Mouse (Mus musculus): ENCODE data around the gene Rasgrp2. TPM values are rescaled to one million over a fixed set of nuclear protein-coding genes. Genes with fewer than 3 reads are reported as not detected.
A peak's percentile ranks its signal among the peaks of the same experiment; 100 is the strongest.

Rasgrp2 gene
- polyA plus RNA-seq, 1 experiment from 2014 or later: 61.6 TPM

DNA sequence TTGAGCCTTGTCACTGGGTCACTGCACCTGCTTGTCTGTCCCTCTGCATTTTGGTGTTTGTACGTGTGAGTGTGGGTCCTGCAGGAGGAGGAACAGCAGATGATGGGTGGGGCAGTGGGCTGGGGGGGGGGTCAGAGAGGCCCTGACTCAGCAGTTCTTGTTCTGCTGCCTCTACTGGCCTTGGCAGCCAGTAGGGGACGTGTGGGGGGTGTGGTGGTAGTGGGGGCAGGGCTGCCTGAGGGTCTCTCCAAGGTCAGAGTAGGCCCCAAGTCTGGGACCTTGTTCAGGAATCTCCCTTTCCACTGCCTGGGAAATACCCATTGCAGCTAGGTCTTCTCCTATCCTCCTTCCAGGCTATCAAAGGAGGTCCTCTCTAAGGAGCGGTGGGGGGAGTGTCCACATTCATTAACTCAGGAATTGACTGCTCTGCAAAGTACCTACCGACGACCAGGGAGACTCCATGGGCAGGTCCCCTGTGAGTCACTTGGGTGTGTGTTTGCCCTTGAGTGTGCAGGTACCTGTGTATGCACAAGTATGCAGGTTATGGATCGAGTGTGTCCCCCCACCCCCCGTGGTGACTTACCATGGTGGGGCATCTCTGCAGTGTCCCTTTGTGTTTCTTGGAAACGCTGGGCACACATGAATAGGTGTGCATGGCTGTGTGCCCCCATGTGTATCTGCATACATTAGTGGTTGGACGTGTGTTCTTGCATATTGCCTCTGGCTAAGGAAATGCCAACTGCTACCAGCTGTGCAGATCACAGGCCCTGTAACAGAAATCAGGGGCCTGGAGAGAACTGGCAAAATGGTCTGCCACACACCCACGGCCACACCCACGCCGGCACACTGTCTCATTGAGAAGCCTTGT, 18.0 kb downstream of the Rasgrp2 start:
- H3K4me3 ChIP-seq: no peak overlapping the region
- H3K27me3 ChIP-seq (ENCODE audit: insufficient read depth, poor library complexity, severe bottlenecking): peaks cover 99% of the 10 kb centered on the region
- no peaks in the 10 kb centered on the region for H3K9me3 ChIP-seq
- 61% methylated on average over 12 of the region's 12 CpGs for WGBS
- DNase-seq (ENCODE audit: low spot score): no peak
- H3K36me3 ChIP-seq: no peaks in the 10 kb centered on the region
- no peak overlapping the region for H3K27ac ChIP-seq
- H3K4me1 ChIP-seq: peaks cover 44% of the 10 kb centered on the region

DNA sequence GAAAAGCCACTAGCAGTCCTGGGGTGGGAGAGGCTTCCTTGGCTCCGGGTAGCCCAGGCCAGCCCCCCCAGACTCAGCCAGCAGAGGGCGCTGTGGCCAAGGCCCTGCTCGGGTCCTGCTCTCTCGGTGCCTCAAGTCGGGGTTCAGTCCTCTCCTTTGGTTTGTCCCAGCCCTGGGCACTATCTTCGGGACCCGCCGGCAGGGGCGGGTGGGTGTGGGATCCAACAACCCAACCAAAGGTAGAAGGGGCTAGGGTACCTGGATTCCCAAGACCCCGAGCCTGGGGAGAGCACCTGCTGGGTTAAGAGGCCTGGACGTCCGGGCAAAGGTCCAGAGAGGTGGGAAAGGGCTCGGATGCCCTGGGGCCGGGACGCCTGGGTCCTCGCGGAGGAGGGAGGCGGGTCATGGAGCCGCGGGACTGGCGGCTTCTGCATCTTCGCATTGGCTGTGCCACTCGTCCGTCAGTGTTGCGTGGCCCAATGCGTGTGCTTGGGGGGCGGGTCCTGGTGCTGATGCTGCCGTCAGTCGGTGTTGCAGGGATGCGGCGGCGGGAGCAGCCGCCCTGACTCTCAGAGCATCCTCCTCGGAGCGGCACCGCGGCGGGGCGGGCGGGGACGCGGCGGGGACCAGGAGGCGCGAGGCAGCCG, 19.2 kb downstream of the Rasgrp2 start, which contains the start of gene Nrxn2:
Gene Nrxn2 (plus strand): TSS at position 499 of the 647 bp plus-strand sequence.
- H3K9me3 ChIP-seq: no peaks in the 10 kb centered on the region
- DNase-seq (ENCODE audit: low spot score): peak; percentile 87
- H3K36me3 ChIP-seq: no peaks in the 10 kb centered on the region
- H3K4me3 ChIP-seq: peak within 1 kb of the TSS; percentile 64
- H3K4me1 ChIP-seq: peaks cover 39% of the 10 kb centered on the region
- 0 out of 2 replicates have a peak within 1 kb of the TSS, but pooled peaks have one; percentile 13 for H3K27ac ChIP-seq
- H3K27me3 ChIP-seq (ENCODE audit: insufficient read depth, poor library complexity, severe bottlenecking): peaks cover 99% of the 10 kb centered on the region
- under 1% methylated on average over 46 of the region's 46 CpGs for WGBS

DNA sequence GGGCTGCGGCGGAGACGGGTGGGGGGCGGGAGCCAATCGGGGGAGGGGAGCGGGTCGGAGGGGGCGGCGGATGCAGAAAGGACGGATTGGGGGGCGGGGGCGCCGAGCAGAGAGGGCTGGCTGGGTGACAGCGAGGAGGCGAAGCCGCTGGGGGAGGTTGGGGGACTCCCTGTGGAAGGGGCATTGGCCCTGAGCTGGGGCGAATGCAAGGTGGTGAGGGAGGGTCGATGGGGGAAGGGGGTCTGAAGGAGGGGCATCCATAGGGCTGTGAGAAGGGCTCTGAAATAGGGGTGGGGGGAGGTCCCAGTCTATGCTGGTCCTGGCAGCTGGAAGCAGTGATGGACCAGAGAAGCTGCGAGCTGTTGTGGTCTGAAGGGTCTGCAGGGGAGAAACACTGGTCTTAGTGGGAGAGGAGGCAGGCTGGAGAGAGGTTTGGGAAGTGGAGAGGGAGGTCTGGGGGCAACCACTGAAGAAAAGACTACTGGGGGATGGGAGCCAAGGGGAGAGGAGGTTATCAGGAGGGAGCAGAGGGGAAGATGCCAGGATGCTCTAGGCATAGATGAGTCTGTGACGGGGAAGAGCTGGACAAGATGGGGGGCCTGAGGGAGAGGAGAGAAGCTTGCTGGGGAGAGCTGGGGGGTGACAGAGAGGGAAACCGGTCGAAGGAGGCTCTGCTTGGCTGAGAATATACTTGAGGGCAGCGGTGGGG, 20.0 kb downstream of the Rasgrp2 start:
- 10% methylated on average over 21 of the region's 23 CpGs for WGBS
- no peaks in the 10 kb centered on the region for H3K36me3 ChIP-seq
- H3K4me3 ChIP-seq: peak overlapping the region; percentile 64
- H3K9me3 ChIP-seq: no peaks in the 10 kb centered on the region
- DNase-seq (ENCODE audit: low spot score): no peak
- peaks cover 99% of the 10 kb centered on the region for H3K27me3 ChIP-seq (ENCODE audit: insufficient read depth, poor library complexity, severe bottlenecking)
- H3K4me1 ChIP-seq: peaks cover 34% of the 10 kb centered on the region
- no peak overlapping the region for H3K27ac ChIP-seq

DNA sequence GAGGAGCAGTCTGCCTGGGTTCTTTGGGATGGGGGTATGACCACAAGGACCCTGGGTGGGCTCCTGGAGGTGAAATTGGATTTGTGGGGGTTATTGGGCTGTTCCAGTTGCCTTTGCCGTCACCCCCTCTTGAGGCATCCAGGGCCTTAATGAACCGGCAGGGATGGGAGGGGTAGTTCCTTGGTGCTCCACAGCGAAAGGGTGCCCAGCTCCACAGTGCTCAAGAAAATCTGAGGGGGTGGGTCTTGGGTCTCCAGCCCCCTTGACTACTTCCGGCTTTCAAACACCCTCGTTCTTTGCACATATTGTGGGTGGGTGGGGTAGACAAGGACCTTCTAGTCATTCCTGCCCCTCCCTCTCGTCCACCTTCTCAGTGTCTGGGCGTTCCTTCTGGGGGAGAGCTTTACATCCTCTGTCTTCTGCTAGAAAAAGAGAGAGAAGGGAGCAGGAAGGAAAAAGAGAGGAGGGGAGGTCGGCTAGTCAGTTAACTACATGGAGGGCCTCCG, 20.7 kb downstream of the Rasgrp2 start:
- WGBS: 64% methylated on average over 9 of the region's 9 CpGs
- no peaks in the 10 kb centered on the region for H3K36me3 ChIP-seq
- no peak for DNase-seq (ENCODE audit: low spot score)
- no peak overlapping the region for H3K4me3 ChIP-seq
- H3K4me1 ChIP-seq: peaks cover 34% of the 10 kb centered on the region
- no peaks in the 10 kb centered on the region for H3K9me3 ChIP-seq
- no peak overlapping the region for H3K27ac ChIP-seq
- H3K27me3 ChIP-seq (ENCODE audit: insufficient read depth, poor library complexity, severe bottlenecking): peaks cover 99% of the 10 kb centered on the region

DNA sequence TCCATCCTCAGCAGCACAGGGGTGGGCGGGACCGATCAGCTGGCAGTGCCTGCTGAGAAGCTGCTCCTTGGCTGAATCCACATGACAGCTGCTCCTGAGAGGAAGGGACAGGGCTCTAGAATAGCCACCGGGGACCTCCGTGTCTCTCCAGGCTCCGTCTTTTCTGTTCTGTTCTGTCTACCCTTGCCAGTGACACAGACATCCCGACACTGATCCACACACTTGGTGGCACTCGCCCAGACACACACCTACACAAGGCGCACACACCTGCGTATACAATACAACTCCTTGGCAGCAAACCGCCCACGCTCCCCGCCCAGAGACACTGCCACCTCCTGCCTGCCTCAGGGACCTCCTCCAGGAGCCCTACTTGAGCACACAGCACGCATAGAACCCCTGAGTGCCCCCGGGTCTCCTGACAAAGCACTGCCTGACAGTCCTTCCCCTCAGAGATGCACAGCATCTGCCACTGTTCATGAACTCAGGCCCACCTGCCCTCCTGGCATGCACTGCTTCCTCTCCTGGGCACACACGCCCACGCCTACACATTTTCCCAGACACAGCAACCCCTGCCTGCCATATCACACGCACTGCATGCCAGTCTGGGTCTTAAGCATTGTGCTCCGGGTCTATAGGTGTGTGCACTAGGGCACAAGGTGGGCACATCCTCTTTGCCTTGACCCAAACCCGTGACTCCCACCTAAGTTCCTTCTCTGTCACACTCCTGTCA, 21.5 kb downstream of the Rasgrp2 start:
- DNase-seq (ENCODE audit: low spot score): no peak
- WGBS: 51% methylated on average over 19 of the region's 19 CpGs
- Histone ChIP-seq H3K36me3 (no peaks in the 10 kb centered on the region), H3K27me3 (ENCODE audit: insufficient read depth, poor library complexity, severe bottlenecking) (peaks cover 99% of the 10 kb centered on the region), H3K4me1 (peaks cover 29% of the 10 kb centered on the region), H3K9me3 (no peaks in the 10 kb centered on the region), H3K27ac (no peak overlapping the region), H3K4me3 (no peak overlapping the region)

DNA sequence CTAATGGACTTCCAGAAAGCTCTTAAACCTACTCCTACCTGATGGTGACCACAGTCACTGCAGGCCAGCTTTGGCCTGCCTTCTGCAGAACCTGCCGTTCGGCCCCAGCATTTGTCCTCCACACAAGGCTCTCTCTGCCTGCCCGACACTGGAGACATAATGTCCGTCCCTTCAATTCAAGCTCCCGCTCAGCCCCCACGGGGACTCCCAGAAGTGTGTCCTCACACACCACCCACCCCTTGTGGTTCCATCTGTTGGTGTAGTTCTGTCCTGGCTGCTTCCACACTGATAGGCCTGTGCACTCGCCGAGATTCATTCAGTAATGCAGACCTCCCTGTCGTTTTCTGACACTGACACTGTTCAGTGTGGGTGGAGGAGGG, 22.1 kb downstream of the Rasgrp2 start:
- WGBS: 69% methylated on average over 9 of the region's 9 CpGs
- H3K9me3 ChIP-seq: no peaks in the 10 kb centered on the region

DNA sequence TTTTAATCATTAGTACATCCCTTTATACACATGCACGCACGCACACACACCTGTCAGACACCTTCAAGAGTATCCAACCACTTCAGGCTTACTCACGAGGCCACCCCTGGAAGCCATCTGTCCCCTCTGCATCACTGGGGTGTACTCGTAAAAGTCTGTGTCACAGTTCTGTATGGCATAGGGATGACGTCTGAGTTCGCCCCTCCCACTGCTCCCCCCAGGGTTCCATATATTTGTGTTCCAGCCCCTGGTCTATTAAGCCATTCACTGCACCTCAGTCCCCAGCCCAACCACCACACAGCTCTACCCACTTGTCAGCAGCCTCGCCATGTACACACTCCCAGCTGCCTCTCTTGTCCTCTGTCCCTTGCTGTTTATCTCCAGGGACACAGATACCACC, 22.9 kb downstream of the Rasgrp2 start:
- H3K9me3 ChIP-seq: no peaks in the 10 kb centered on the region
- 73% methylated on average over 7 of the region's 7 CpGs for WGBS
- no peak overlapping the region for H3K4me3 ChIP-seq
- H3K4me1 ChIP-seq: peaks cover 15% of the 10 kb centered on the region
- peaks cover 99% of the 10 kb centered on the region for H3K27me3 ChIP-seq (ENCODE audit: insufficient read depth, poor library complexity, severe bottlenecking)
- H3K36me3 ChIP-seq: no peaks in the 10 kb centered on the region
- DNase-seq (ENCODE audit: low spot score): no peak
- H3K27ac ChIP-seq: no peak overlapping the region

More for the DNA sequence above, 22.1 kb downstream of the Rasgrp2 start:
- Histone ChIP-seq H3K36me3 (no peaks in the 10 kb centered on the region), H3K27me3 (ENCODE audit: insufficient read depth, poor library complexity, severe bottlenecking) (peaks cover 99% of the 10 kb centered on the region), H3K27ac (no peak overlapping the region), H3K4me3 (no peak overlapping the region), H3K4me1 (peaks cover 23% of the 10 kb centered on the region)
- no peak for DNase-seq (ENCODE audit: low spot score)

DNA sequence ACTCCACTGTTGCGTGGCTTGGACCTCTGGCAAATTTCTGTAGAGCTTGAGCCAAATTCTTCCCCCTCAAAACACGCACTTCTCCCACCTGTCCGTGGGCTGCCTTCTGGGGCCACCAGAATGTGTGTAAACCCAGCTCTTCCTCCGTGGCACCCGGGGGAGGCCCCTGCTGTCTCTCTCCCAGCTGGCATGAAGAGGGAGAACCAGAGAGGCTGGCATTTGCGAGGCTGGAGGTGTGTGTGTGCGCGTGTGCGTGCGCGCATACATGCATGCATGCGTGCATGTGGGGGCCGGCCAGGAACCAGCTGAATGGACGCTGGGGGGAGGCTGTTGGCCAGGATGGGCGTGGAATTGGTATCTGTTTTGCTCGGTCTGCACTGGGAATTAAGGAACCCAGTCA, 24.1 kb downstream of the Rasgrp2 start:
- H3K27me3 ChIP-seq (ENCODE audit: insufficient read depth, poor library complexity, severe bottlenecking): peaks cover 99% of the 10 kb centered on the region
- WGBS: 77% methylated on average over 16 of the region's 16 CpGs
- no peak overlapping the region for H3K4me3 ChIP-seq
- DNase-seq (ENCODE audit: low spot score): no peak
- H3K4me1 ChIP-seq: peaks cover 15% of the 10 kb centered on the region
- H3K9me3 ChIP-seq: no peaks in the 10 kb centered on the region
- H3K36me3 ChIP-seq: no peaks in the 10 kb centered on the region
- H3K27ac ChIP-seq: no peak overlapping the region

DNA sequence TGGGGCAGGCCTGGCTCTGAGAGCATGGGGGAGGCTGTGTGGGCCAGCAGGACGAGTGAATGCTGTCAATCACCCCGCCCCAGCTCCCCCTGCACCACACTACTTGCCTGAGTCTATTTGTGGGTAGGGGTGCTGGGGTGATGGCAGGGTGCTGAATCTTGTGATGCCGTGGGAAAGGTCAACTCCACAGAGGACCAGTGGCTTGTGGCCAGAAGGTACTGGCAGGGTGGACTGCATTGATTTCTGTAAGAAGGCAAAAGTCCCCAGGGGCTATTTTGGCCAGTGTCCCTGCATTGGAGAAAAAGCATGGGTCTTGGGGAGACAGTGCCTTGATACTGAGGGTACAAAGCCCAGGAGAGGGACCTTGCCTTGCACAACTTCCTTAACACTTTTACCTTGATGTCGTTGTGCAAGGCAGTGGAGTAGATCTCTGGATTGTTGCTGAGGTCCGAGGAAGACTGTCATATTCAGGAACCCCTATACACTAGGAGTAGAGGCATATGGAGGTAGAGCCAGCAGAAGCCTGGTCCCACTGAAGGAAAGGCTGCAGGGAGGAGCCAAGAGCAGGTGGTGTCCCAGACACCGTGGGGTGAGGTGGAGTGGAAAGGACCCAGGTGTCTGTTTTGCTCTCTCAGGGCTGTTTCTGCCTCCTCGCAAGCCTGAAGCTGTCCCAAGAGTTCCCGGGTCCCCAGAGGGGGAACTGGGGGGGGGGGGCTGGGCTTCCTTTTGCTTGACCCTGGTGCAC, 25.2 kb downstream of the Rasgrp2 start:
- H3K4me3 ChIP-seq: no peak overlapping the region
- 69% methylated on average over 8 of the region's 8 CpGs for WGBS
- H3K27ac ChIP-seq: no peak overlapping the region
- no peaks in the 10 kb centered on the region for H3K36me3 ChIP-seq
- H3K4me1 ChIP-seq: peaks cover 14% of the 10 kb centered on the region
- no peaks in the 10 kb centered on the region for H3K9me3 ChIP-seq
- DNase-seq (ENCODE audit: low spot score): no peak
- H3K27me3 ChIP-seq (ENCODE audit: insufficient read depth, poor library complexity, severe bottlenecking): peaks cover 99% of the 10 kb centered on the region

DNA sequence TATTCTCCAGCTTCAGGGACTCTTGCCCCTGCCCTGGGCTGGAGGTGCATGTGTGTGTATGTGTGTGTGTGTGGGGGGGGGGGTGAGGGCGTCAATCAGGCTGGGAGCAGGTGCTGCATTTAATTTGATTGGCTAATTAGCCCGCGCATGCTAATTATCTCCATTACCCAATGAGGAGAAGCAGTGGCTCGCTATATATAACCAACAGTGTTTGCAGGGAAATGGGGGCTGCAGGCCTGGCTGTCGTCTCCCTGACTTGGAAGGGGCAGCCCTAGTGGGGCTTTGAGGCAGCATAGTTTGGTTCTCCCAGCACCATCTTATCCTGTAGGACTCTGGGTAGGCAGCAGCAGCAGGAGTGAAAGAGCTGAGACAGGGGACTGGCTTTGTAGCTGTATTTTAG, 26.5 kb downstream of the Rasgrp2 start:
- DNase-seq (ENCODE audit: low spot score): no peak
- Histone ChIP-seq H3K27ac (no peak overlapping the region), H3K4me1 (peaks cover 14% of the 10 kb centered on the region), H3K27me3 (ENCODE audit: insufficient read depth, poor library complexity, severe bottlenecking) (peaks cover 99% of the 10 kb centered on the region), H3K36me3 (no peaks in the 10 kb centered on the region), H3K4me3 (no peak overlapping the region), H3K9me3 (no peaks in the 10 kb centered on the region)
- WGBS: 50% methylated on average over 5 of the region's 5 CpGs

DNA sequence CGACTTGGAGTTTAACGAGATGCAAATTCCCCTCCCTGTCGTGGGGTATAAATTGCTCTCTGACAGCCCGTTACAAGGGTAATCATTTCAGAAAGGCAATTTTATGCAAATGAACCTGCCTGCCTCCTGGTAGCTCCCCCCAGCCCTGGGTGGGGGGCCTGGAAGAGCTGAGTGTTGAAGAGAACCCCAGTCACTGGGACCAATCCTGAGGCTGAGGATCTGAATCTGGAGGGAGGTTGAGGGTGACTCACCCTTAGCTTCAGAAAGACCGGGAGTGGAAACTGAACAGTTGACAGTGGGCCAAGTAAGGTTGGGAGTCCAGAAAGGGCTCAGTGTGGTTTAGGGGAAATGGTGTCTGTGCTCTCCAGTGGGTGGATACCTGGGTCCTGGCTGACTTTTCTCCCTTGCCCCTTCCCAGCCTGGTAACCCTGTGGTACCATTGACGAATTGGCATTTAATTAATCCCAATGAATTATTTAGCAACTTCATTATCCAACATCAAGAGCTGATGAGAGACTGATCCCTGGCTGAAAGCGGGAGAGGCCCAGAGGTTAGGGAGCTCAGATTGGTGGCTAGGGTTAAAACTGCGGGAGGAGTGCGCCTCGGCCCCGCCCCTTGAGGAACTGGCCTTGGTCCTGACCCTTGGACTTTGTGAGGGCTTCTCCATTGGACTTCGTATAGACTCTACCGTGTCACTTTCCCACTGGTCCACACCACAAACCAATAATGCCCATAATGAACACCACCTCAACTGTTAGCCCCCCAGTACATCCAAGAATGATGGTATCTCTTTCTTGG, 27.8 kb downstream of the Rasgrp2 start:
- DNase-seq (ENCODE audit: low spot score): no peak
- Histone ChIP-seq H3K4me3 (no peak overlapping the region), H3K27me3 (ENCODE audit: insufficient read depth, poor library complexity, severe bottlenecking) (peaks cover 97% of the 10 kb centered on the region), H3K4me1 (peaks cover 14% of the 10 kb centered on the region), H3K27ac (no peak overlapping the region), H3K9me3 (no peaks in the 10 kb centered on the region), H3K36me3 (no peaks in the 10 kb centered on the region)
- WGBS: 20% methylated on average over 13 of the region's 13 CpGs
